Mouse (Mus musculus) brown adipose tissue, adult 24 weeks (tissue): ENCODE data around the gene Mgme1. TPM values are rescaled to one million over a fixed set of nuclear protein-coding genes. Genes with fewer than 3 reads are reported as not detected.

Experiments used
- H3K27ac ChIP-seq: fragments of 200-500 bp; replicated peaks from 2 replicates; pipeline ENCODE4 v1.5.1; 2012; ENCODE audit warnings: low read depth, mild to moderate bottlenecking, low read length
- H3K4me1 ChIP-seq: fragments of 200-500 bp; 2 replicates; pipeline ENCODE4 v1.6.1; 2012; ENCODE audit warnings: low read length, mixed read lengths; ENCODE audit not compliant: control insufficient read depth, insufficient read depth, insufficient read length
- H3K4me3 ChIP-seq: fragments of 200-500 bp; 2 replicates; pipeline ENCODE4 v1.5.1; 2012; ENCODE audit warnings: low read depth, mild to moderate bottlenecking, low read length, moderate library complexity; ENCODE audit not compliant: insufficient read depth
- polyA plus RNA-seq: library from polyadenylated mRNA; stranded (reverse); fragments of >200 nt; gene quantifications from 2 replicates; pipeline ENCODE4 v1.2.4, GENCODE M21; 2012; ENCODE audit not compliant: missing spikeins, insufficient read depth, insufficient read length

Mgme1 gene
- polyA plus RNA-seq, result 21.4 and 26.4 TPM in 2 replicates

DNA sequence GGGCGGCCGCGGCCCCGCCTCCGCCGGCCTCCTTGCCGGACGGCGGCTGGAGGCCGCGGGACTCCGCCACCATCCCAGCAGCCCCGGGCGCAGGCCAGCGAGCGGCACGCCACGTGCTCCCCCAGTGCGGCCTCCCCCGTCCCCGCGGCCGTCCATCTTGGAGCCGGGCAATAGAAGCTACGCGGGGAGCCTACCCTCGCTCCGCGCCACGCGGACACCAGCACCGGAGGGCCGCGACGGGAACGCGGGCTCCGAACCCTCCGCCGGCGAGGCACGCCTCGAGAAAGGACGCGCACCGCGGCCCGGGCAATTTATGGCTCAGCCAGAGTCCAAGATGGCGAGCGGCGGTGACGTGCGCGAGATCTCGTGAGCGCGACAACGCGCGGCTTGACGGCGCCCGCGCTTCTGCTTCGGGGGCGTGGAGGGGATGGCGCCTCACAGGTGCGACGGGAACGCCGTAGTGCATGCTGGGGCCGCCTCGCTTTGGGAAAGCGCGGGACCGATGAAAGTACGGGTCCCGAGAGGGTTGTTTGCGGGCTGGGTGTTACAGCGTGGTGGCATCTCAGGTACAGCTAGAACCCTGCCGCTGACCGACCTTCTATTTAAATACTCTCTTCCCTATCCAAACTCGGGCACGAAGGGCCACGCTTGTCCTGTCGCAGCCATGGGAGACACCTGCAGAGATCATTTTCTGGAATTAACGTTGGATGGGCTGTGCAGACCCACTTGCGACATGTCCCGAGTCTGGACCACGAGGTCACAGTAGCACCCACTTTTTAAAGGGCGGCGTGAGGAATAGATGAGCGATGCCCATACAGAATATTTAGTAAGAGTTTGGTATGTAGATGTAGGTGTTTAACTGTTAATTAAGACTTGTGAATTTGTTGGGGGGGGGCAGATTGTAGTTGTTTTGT is at the start of gene Mgme1, which contains the start of gene Snx5:
Gene Mgme1 (plus strand): TSS at position 157 of the 914 bp plus-strand sequence.
Gene Snx5 (minus strand): TSS at position 400 of the 914 bp plus-strand sequence.
- H3K4me1 ChIP-seq, result 0 out of 2 replicates have a peak, but pooled peaks cover 2% of the 10 kb centered on the region
- H3K27ac ChIP-seq, result peak within 1 kb of the TSS; percentile 91
- H3K4me3 ChIP-seq, result peak within 1 kb of the TSS; percentile 90

DNA sequence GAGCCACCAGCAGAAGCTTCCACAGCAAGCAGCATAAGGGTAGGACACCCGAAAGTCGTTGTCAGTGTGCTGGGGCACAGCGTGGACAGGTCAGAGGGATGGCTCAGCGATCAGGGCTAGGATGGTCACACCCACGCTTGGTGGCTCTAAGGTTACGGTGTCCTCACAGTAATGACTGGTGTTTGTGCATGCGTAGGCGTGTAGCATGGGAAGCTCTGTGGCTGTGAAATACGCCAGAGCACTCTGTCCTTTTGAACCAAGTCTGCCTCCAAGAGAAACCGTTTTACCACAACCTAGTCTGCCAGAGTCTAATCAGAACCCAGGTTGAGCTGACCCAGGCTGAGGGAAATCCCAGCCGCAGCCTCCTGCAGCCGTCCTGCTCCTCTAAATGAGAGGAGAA is 46.1 kb upstream of the Mgme1 start:
- H3K4me3 ChIP-seq, result no peak overlapping the region

DNA sequence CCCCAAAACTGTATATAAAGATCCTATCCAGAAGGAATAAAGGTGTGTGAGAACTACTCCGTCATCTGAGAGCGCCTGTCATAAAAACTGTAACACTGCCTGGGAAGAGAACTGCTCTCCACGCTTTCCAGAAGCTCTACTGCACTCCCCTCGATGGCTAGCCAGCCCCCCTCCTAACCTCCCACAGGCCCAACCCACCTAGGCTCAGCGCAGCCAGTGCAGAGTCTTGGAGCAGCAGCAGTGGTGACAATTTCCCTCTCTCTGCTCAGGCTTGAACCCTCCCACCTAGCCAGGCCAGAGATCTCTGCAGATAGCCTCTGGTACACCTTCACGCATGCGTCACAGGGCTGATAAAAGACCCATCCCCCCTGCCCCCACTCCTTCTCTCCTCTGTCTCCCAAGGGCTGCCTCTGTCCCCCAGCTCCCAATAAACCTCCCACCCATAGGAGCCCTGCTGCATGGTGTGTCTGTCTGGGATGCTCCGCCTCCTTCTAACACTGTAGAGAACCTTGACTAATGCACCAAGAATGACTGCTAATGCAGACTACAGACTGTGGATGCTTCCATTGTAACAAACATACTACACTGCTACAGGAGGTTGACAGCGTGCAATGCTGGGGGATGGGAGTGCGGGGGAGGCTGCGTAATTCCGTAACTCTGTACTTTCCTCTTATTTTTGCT is 43.4 kb upstream of the Mgme1 start:
- no peaks in the 10 kb centered on the region; the same call in 1 of the 2 replicates for H3K4me1 ChIP-seq
- H3K4me3 ChIP-seq, result no peak overlapping the region
- H3K27ac ChIP-seq, result no peak overlapping the region

More for the DNA sequence above, 46.1 kb upstream of the Mgme1 start:
- Histone ChIP-seq H3K27ac (no peak overlapping the region), H3K4me1 (no peaks in the 10 kb centered on the region)

DNA sequence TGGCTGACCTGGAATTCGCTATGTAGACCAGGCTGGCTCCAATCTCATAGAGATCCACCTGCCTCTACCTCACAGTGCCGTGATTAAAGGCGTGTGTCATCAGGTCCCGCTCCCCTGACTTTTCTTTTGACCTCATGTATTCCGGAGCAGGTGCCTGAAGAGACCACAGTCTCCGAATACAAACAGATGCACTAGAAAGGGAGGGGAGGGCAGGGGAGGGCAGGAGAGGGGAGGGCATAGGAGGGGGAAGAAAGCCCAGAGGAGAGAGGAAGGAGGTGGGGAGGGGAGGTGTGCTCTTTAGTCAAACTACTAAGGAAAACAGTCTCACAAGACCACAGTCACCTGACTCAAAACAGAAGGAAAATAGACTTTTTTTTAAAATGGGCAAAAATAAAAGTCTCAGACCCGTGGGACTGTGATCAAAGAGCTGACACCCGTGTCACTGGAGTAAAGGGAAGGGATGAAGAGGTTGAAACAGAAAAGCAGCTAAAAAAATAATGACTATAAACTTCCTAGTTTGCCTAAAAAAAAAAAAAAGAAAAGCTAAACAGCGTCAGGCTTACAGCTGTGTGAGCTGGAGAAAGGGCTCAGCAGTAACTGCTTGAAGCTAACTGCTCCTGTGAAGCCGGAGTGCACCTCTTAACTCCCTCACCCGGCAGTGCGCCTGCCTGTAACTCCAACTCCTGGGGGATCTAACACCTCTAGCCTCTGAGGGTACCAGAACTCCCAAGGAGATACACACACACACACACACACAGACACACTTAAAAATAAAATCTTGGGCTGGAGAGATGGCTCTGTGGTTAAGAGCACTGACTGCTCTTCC is 41.7 kb upstream of the Mgme1 start:
- Histone ChIP-seq H3K4me1 (no peaks in the 10 kb centered on the region; the same call in 1 of the 2 replicates), H3K27ac (no peak overlapping the region), H3K4me3 (no peak overlapping the region)

DNA sequence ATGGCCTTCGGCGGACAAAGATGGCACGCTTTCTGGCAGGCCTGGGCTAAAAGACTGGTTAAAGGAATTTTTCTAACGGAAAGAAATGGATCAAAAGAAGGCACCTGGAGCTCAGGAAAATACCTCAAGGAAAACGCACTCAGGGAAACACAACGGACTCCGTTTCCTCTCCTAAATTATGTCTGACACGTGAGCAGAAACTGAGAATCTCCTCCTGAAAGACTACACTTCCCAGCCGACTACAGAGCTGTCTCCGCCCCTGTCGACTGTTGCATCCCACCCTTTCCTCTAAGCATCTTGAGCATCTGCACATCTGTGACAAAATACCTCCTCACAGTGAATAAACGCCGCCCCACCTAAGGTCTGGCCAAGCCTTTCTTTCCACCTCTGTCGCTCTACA is 40.8 kb upstream of the Mgme1 start:
- H3K4me1 ChIP-seq, result no peaks in the 10 kb centered on the region; the same call in 1 of the 2 replicates
- H3K27ac ChIP-seq, result no peak overlapping the region
- no peak overlapping the region for H3K4me3 ChIP-seq

DNA sequence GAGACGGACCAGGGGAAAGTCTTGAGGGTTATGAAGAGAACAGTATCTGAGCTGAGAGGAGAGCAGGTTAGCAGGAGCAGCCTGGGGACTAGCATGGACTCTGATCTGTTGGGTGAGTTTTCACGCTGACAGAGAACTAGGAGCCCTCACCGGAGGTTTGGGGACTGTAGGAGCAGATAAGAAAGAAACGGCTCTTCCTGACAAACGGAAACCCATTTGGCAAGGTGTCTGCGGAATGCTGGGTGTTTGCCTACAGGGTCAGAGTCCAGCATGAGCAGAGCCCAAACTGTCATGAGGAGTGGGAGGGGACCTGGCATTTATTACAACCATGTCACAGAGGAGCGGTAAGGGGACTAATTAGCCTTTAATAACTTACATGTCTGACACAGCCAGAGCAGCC is 40.0 kb upstream of the Mgme1 start:
- no peaks in the 10 kb centered on the region; the same call in 1 of the 2 replicates for H3K4me1 ChIP-seq
- H3K27ac ChIP-seq, result no peak overlapping the region
- H3K4me3 ChIP-seq, result no peak overlapping the region

DNA sequence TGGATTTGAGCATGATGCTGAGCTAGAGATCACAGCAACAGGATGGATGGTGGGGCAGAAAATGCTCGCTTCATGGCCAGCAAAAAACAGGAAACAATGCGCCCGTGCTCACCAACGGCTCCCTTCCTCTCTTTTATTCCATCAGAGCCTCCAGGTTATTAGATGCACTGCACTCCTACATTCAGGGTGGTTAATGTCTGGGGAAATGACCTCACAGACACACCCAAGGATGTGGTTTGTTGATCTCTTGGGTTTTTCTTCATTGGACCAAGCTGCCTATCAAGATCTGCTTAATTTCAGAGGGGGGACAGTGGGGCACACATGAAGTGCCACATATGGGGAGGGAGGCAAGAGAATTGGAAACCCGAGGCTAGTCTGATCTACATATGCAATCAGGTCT is 39.3 kb upstream of the Mgme1 start:
- H3K4me1 ChIP-seq, result no peaks in the 10 kb centered on the region; the same call in 1 of the 2 replicates
- no peak overlapping the region for H3K27ac ChIP-seq
- no peak overlapping the region for H3K4me3 ChIP-seq

DNA sequence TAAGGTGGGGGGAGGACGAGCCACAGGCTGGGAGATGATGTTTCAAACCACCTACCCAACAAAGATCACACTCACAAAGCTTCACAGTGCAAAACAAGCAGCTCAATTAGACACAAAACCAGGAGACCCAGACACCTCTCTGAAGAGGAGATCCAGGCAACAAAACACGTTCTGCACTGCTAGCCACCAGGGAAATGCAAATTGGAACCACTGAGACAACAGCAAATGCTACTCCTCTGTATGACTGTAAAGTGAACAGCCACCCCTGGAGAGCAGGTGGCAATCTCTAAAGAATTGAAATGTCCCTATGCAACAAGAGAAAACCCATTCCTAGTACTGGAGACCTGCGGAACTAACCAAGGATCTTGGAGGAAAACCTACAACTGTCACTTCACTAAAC is 36.9 kb upstream of the Mgme1 start:
- no peak overlapping the region for H3K27ac ChIP-seq
- H3K4me3 ChIP-seq, result no peak overlapping the region
- H3K4me1 ChIP-seq, result no peaks in the 10 kb centered on the region; the same call in 1 of the 2 replicates

DNA sequence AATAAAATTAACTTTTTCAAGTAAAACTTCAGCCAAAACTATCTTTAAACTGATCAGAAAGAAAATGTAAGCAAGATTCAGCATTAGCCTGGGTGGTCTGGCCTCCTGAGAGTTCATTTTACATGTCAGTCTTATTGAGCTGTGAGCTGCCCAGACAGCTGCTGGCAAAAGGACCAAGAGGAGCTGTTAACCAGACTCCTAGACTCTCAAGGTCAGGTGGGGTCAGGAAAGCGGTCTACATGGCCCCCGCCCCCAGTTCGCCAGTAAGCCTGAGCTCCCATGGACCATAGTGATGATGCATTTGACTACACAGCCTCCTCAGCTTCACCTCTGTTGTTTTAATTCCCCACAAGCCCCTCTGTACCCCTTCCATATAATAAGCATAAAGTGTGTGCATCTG is 34.7 kb upstream of the Mgme1 start:
- Histone ChIP-seq H3K27ac (no peak overlapping the region), H3K4me1 (no peaks in the 10 kb centered on the region), H3K4me3 (no peak overlapping the region)

DNA sequence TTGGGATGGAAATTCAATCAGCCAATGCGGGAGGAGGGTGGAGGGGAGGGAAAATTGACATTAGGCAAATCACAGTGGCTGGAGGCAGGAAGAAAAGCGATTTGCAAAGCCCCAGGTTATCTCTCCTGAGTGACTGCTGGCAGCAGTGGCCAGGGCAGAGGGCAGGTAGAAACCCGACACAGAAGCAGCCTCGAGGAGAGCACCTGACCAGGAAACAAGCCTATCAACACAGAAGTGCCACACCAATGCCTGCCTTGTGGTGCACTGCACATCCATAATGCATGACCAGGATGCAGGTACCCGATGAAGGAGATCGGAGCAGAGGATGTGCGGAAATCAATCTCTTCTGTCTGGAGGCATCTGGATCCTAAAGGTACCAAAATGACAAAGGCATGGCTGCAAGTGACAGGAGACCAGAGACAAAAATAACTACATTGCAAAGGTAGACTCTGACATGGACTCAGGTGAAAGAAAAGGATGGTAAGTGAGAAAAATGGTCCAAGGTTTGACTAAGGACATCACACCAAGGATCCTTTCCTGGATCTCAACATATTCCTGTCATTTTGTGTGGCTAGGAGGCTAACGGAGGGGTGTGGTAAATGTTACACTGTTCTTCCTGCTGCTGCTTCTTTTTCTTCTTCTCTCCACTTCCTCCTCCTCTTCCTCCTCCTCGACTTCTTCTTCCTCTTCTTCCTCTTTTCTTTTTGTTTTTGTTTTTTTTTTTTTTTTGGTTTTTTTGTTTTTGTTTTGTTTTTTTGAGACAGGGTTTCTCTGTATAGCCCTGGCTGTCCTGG is 33.5 kb upstream of the Mgme1 start:
- no peak overlapping the region for H3K27ac ChIP-seq
- H3K4me1 ChIP-seq, result no peaks in the 10 kb centered on the region
- H3K4me3 ChIP-seq, result no peak overlapping the region

DNA sequence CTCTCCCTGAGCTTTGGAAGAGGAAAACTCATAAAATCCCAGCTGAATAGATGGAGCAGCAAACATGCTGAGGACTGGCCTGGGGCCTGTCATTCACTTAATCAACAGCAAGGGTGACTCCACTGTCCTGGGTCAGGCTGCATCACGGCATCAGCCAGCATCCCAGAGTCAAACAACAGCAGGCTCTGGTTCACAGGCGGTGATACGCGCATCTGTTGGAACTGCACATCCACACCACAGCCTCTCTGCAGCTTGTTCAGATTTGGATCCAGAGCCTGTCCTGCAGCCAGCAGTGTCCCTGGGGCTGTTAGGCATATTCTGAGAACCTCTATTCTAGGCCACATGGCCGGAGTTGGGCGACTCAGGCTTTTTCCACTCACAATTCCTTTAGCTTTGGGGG is 32.1 kb upstream of the Mgme1 start:
- no peak overlapping the region for H3K4me3 ChIP-seq
- no peaks in the 10 kb centered on the region for H3K4me1 ChIP-seq
- no peak overlapping the region for H3K27ac ChIP-seq

DNA sequence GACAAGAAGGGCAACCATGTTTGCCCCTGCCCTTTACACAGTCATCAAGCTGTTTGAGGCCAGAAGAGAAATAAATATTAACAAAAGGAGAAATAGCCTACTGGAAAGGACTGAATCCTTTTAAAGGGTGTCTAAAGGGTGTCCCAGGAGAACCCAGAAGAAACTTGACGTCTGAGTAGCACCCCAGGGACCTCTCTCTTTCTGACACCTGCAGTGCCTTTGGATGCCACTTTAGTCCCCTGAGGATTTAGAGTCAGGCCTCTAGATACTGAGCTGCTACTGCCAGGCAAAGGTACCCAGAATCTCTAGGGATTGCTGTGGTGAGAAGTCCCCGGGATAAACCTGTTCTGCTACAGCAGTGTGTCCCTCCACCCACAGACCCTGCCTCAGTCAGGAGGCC is 31.1 kb upstream of the Mgme1 start:
- H3K4me3 ChIP-seq, result no peak overlapping the region
- no peak overlapping the region for H3K27ac ChIP-seq
- no peaks in the 10 kb centered on the region for H3K4me1 ChIP-seq

DNA sequence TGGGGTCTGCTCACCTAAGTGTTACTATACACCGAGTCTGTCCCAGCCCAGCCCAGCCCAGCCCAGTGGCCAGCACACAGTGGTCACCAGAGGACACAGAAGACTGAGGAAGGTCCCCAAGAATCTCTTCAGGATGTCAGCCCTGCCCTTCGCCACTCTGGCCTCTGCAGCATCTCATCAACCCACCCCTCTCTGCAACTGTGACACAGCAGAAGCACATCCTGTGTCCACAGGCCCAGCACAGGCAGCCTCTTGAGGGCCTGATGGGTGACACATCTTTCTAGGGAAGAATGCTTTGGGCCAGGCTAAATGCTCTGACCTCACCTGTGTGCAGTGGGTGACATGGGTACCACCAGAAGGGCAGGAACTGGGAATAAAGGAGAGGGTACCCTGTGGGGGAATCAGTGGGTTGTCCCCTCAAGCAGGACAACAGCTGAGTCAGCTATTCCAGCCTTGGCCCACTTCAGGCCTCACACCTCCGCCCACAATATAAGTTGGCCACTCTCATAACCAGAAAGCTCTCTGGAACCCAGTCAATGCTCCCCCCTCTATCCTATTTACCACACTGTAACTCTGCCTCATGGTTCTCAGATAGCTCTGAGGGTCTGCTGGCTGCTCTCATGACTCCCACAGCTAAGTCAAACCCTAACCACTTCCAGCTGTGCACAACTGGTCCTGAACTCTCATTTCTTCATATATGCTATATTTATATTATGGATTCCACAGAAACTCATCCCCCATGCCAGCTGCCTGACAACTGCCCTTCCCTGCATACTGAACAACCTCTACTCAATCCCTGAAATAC is 30.2 kb upstream of the Mgme1 start:
- Histone ChIP-seq H3K4me3 (no peak overlapping the region), H3K27ac (no peak overlapping the region), H3K4me1 (no peaks in the 10 kb centered on the region)
